Mouse (Mus musculus): Measurements from ENCODE around the gene Col19a1.

Col19a1 gene

GRCm38 (mm10) chr1:24316490-24316889 is 270.8 kb downstream of the Col19a1 start:
- no peak for DNase-seq (ENCODE audit: low read depth, low spot score)

GRCm38 (mm10) chr1:24310847-24311246 is 276.4 kb downstream of the Col19a1 start:
- no peak for DNase-seq (ENCODE audit: low read depth, low spot score)

DNA sequence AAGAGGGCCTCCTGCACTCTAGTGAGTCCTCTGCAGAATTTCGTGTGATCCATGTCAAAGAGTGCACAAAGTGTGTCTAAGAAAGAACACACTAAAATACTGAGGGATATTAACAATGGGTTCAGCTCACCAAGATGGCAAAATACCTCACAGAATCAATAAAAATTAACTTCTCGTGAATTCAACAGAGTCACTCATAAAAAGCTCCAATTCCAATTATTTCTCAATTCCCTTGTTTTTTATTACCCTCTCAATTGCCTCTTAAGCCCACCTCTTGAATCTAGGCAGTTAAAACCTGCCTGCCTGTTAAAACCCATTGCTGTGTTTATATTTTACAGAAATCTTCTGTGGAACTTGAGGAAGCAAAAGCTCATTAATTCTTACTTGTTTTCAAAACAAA is 277.1 kb downstream of the Col19a1 start:
- no peak for DNase-seq (ENCODE audit: low read depth, low spot score)

GRCm38 (mm10) chr1:24303077-24303476 is 284.2 kb downstream of the Col19a1 start:
- no peak for DNase-seq (ENCODE audit: low read depth, low spot score)

DNA sequence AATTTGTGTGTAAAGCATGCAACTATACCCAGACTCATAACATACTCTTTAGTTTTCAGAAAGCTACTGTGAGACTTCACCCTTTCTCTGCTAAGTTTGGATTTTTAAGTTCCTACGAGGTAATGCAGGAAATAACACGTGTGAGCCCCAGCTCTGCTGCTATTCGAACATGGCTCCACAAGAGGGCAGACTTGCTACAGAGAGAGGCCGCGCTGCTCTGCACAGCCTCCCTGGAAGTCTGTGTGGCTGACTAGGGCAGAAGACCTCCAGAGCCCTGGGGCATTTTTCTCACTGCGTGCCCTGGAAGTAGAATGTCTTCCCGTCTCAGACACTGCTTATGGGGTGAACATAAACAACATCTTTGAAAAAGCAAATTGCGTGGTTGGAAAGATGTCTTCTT is 284.6 kb downstream of the Col19a1 start:
- peak; percentile 78 for DNase-seq (ENCODE audit: low read depth, low spot score)

GRCm38 (mm10) chr1:24300700-24301099 is 286.6 kb downstream of the Col19a1 start:
- no peak for DNase-seq (ENCODE audit: low read depth, low spot score)

DNA sequence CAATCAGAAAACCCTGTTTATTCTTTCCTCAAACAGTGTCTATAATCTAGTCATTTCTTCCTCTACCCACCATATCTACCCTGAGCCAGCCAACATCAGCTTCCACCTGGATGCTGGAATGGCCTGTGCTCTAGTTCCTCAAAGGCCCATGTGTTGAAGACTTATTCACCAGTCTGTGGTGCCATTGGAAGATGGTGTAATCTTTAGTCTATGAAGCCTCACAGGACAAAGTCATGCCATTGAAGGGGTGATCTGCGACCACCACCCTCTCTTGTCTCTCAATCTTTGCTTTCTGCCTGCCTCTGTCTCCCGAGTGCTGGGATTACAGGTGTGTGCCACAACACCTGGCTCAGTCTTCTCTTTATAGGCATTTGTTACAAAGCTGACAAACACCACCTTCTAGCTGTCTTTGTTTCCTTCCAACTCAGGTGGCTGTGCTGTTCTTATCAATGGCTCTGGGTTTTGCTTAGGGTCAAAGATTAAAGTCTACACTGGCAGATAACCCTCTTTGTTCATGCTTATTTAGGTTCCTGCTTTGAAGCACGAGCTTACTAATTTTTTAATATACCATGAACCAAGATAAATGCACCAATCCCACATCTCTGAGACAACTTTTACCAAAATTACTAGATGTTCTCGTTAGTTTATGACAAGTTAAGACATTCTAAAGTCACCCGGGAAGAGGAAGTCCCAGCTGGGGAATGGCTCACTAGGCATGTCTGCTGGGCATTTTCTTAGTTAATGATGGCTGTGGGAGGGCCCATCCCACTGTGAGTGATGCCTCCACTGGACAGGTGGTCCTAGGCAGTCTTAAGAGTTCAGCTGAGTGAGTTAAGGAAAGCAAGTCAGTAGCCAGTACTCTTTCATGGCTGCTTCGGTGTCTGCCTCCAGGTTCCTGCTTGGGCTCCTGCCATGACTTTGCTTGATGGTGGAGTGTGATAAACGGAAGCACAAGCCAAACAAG is 292.0 kb downstream of the Col19a1 start:
- no peak for DNase-seq (ENCODE audit: low read depth, low spot score)

DNA sequence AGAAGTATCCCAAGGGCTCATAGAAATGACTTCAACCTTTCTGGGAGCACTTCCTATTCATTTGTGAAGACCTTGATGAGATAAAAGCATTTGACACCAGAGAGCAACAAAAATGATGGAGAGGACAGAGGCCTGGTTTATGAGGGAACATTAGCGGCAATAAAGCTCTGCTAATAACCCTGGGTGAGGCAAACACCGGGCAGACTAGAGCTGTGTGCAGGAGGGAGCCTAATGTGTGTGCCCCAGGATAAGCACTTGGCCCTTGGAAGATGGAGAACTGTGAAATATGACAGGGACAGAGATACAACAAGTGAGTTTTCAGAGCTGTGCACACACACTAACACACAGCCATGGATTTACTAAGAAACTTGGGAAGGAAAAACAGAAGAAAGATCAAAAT is 294.8 kb downstream of the Col19a1 start:
- DNase-seq (ENCODE audit: low read depth, low spot score), result no peak

GRCm38 (mm10) chr1:24286360-24286759 is 300.9 kb downstream of the Col19a1 start:
- DNase-seq (ENCODE audit: low read depth, low spot score), result no peak

- no peak for DNase-seq (ENCODE audit: low read depth, low spot score)
Observed at GRCm38 (mm10) chr1:24267022-24267421, 320.2 kb downstream of the Col19a1 start.

DNA sequence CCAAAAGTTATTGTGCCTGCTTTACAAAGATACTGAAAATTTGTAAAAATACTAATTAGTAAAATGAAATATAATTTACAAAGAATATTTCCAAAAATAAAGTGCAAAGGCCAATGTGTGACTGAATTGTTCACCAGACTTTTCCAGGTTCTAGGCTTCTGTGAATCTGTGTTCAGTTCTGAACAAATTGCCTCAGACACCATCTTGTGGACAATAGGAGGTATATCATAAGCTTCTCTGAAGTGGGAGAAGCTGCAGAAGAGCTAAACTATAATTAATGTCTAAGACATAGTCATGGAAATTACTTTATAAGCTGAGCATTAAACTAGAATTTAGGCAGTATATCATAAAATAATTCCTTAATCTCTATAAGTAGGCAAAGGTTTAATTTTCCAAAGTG is 326.1 kb downstream of the Col19a1 start:
- peak; percentile 22 for DNase-seq (ENCODE audit: low read depth, low spot score)

DNA sequence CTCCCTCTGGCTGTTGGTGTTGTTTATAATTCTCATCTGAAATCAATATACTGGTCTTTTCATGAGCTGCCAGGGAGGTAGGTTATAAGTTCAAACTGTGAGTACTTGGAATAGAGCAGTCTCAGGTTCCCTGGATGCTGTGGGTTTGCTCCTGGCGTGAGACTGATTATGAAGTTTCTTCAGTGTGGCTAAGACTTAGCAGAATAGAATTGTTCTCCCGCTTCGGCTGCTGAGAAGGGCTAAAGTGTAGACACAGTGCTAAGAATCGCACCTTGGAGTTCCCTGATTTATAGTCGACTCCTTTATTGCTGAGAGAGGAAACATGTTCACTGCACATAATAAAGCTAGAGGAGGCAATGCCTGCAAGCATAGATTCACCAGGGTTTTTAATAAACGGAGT is 327.9 kb downstream of the Col19a1 start:
- DNase-seq (ENCODE audit: low read depth, low spot score), result no peak

- no peak for DNase-seq (ENCODE audit: low read depth, low spot score)
Observed at GRCm38 (mm10) chr1:24257961-24258360, 329.3 kb downstream of the Col19a1 start.

- DNase-seq (ENCODE audit: low read depth, low spot score), result peak; percentile 88
Observed at GRCm38 (mm10) chr1:24249105-24249664, 338.1 kb downstream of the Col19a1 start.

DNA sequence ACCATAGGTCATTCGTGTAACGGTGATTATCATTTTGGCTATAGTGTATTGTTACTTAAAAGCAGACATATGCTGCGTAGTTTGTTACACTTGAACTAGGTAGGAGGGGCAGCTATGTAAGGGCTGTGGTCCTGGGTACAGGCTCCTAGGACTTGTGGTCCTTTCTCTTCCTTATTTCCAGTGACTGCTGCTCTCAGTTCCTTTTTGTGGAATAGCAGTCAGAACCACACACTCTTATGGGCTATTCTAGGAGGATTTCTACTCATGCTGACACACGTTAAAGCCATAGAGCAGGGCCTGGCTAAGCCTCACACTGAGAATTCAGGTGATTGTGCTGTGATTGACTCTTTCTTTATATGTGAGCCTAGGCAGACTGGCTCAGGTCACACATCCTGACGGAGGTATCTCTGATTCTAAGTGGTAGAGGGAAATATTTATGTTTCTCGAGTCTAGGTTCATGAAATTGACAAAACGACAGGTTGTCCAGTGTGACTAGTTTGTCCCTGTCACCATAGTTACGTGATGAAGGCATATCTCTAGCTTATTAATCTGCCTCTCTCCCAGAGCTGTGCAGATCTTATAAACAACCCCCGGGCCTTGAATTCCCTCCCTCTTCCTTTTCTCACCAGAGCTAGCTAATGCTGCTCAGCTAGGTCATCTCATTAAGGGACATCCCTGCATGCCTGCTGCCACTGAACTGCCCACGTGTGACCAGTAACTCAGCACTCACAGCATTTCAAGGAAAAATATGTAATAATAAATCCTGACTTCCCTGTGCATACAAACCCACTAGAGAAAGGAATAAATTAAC is 338.8 kb downstream of the Col19a1 start:
- DNase-seq (ENCODE audit: low read depth, low spot score), result peak; percentile 31

DNA sequence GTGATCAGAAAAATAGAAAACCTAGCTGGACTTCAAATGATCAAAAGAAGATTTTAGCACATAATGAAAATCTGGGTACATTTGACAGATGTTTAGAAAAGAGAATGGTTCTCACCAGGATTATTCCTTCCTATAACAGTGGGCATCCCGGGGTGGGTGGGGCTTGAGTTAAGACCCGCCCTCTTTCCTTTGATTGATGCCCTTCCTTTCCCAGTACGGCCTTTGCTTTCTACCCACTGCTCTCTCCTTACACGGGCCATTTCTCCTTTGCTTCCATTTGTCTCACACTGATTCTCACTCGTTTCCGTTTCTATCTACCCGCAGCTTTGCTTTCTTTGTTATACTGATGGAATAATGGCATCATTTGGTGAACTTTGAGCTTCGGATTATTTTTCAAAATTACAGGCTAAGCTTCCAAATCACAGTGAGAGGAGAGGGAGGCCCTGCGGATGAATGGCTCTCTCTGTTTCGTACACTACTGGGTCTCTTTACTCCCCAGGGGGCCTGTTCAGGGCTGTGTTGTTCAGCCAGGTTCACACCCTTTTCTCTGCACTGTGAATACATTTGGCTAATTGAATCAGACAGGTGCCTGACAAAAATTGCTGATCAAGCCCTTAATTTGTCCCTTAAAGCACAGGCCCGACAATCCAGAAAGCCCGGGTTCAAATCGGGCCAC is 341.4 kb downstream of the Col19a1 start:
- DNase-seq (ENCODE audit: low read depth, low spot score), result no peak

DNA sequence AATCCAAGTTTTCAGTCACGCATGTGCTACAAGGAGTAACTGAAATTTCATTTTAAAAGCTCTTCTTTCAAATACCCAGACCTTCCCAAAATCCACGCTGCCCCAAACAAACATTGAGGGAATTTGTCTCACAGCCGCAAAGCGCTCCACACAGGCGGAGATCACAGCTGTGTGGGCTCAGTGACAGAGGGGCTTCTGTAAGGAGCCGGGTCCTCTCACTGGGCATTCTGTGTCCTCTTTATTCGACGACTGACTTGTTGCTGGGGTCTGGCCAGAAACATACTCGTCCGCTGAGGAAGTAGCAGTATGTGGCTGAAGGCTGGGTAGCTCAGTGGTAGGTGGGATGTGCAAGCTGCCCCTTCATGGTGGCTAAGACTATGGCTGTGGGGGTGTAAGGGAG is 342.3 kb downstream of the Col19a1 start:
- DNase-seq (ENCODE audit: low read depth, low spot score), result peak; percentile 39

GRCm38 (mm10) chr1:24240039-24240691 is 347.1 kb downstream of the Col19a1 start:
- no peak for DNase-seq (ENCODE audit: low read depth, low spot score)

GRCm38 (mm10) chr1:24236330-24236729 is 350.9 kb downstream of the Col19a1 start:
- DNase-seq (ENCODE audit: low read depth, low spot score), result no peak

DNA sequence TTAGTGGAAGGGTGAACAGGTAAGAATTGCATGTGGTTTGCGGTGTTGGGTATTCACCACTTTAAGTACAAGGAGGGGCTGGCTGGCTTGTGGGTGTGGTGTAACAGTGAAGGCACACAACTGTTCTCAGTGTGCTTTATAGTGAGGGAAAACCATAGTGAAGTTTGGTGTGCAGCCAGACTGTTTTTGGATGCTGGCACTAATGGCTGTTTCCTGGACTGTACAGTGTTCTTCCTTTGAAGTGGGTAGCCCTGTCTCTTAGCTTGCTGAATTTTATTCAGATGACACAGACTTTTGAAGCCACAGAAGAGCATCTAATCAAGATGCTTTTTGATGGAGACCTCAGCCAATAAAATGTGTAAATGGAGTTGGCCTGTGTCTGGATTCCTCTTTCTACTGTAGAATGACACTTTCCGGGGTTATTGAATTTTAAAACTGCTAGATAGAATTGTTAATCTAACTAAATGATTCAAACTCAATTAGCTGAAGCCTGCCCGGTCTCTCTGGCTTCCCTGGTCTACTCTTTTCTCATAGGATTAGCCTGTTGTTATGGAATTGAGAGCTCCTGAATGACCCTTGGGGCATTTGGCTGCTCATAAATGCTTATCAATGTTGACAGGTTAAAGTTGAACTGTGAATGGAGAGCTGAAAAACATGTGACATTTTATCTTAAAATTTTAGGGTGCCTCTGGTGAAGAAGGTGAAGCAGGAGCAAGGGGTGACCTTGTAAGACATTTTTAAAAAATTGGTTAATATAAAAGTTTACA is 355.6 kb downstream of the Col19a1 start:
- no peak for DNase-seq (ENCODE audit: low read depth, low spot score)

All from brain, adult 2 months (tissue).